Mouse (Mus musculus): ENCODE results near the gene Grm1. TPM values are rescaled to one million over a fixed set of nuclear protein-coding genes. Genes with fewer than 3 reads are reported as not detected.

The Grm1 gene
- polyA plus RNA-seq, 1 experiment from 2014 or later, result not detected

DNA sequence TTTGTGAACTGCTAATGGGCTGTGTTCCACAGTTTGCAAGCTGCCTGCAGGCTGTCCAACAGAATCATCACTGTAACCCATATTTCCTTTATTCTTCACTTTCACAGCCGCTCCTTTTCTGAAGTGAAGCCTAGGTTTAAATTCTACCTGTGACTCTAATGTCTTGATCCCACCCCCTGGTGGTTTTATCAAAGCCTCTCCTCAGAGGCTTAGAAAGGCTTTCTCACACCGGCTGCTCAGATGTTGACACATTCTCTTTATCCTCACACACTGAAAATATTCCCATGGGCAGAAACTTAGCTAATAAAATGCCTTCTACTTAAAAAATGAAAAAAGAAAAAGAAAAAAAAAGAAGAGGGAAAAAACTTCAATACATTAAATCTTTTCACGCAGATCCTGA, 210.0 kb downstream of the Grm1 start:
- DNase-seq (ENCODE audit: low spot score), result no peak
- no peak overlapping the region for H3K4me2 ChIP-seq (ENCODE audit: low read length)
- 47% methylated on average over 3 of the region's 3 CpGs for WGBS
- H3K36me3 ChIP-seq (ENCODE audit: control insufficient read depth, insufficient read depth, low read length), result no peaks in the 10 kb centered on the region
- H3K4me1 ChIP-seq (replicated peaks; ENCODE audit: control insufficient read depth, insufficient read depth, low read length), result no peaks in the 10 kb centered on the region
- H3K27ac ChIP-seq (ENCODE audit: low read depth), result no peak overlapping the region
- no peaks in the 10 kb centered on the region for H3K27me3 ChIP-seq (replicated peaks; ENCODE audit: control insufficient read depth, insufficient read depth, low read length)
- H3K9ac ChIP-seq (ENCODE audit: low read length), result no peak overlapping the region
- H3K4me3 ChIP-seq (ENCODE audit: low read depth, low read length), result no peak overlapping the region
- ATAC-seq (replicated peaks; ENCODE audit: low FRiP score, low TSS enrichment, low read depth), result no peak
- no peaks in the 10 kb centered on the region for H3K9me3 ChIP-seq (ENCODE audit: control insufficient read depth, low read length)

DNA sequence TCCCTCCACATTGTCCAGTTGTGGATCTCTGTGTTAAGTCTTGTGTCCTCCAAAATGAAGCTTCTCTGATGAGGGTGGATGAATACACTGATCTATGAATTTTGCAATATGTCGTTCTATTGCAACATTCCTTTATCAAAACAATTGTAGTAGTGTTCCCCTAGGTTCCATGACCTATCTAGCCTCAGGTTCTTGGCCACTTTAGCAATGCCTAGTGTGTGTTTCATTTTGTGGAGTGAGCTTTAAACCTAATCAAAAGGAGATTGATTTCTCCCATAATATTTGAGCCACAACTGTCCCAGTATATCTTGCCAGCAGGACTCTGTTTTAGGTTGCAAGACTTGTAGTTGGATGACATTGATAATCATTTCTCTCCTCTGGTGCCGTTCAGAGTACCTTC, 211.9 kb downstream of the Grm1 start:
- H3K4me3 ChIP-seq (ENCODE audit: low read depth, low read length), result no peak overlapping the region
- no peaks in the 10 kb centered on the region for H3K27me3 ChIP-seq (replicated peaks; ENCODE audit: control insufficient read depth, insufficient read depth, low read length)
- DNase-seq (ENCODE audit: low spot score), result no peak
- H3K27ac ChIP-seq (ENCODE audit: low read depth), result no peak overlapping the region
- H3K9me3 ChIP-seq (ENCODE audit: control insufficient read depth, low read length), result no peaks in the 10 kb centered on the region
- no peak for ATAC-seq (replicated peaks; ENCODE audit: low FRiP score, low TSS enrichment, low read depth)
- 75% methylated on average over 2 of the region's 2 CpGs for WGBS
- H3K4me1 ChIP-seq (replicated peaks; ENCODE audit: control insufficient read depth, insufficient read depth, low read length), result no peaks in the 10 kb centered on the region
- H3K4me2 ChIP-seq (ENCODE audit: low read length), result no peak overlapping the region
- H3K36me3 ChIP-seq (ENCODE audit: control insufficient read depth, insufficient read depth, low read length), result no peaks in the 10 kb centered on the region
- no peak overlapping the region for H3K9ac ChIP-seq (ENCODE audit: low read length)

- Histone ChIP-seq H3K4me3 (ENCODE audit: low read depth, low read length) (no peak overlapping the region), H3K27ac (ENCODE audit: low read depth) (no peak overlapping the region), H3K4me2 (ENCODE audit: low read length) (no peak overlapping the region), H3K36me3 (ENCODE audit: control insufficient read depth, insufficient read depth, low read length) (no peaks in the 10 kb centered on the region), H3K9ac (ENCODE audit: low read length) (no peak overlapping the region), H3K27me3 (replicated peaks; ENCODE audit: control insufficient read depth, insufficient read depth, low read length) (no peaks in the 10 kb centered on the region), H3K4me1 (replicated peaks; ENCODE audit: control insufficient read depth, insufficient read depth, low read length) (no peaks in the 10 kb centered on the region), H3K9me3 (ENCODE audit: control insufficient read depth, low read length) (no peaks in the 10 kb centered on the region)
- WGBS, result 89% methylated on average over 2 of the region's 2 CpGs
- DNase-seq (ENCODE audit: low spot score) (no peak), ATAC-seq (replicated peaks; ENCODE audit: low FRiP score, low TSS enrichment, low read depth) (no peak)
Observed at GRCm38 (mm10) chr10:10866278-10866677, 215.9 kb downstream of the Grm1 start.

GRCm38 (mm10) chr10:10864759-10865158, 217.4 kb downstream of the Grm1 start:
- no peak overlapping the region for H3K4me2 ChIP-seq (ENCODE audit: low read length)
- ATAC-seq (replicated peaks; ENCODE audit: low FRiP score, low TSS enrichment, low read depth), result no peak
- H3K9ac ChIP-seq (ENCODE audit: low read length), result no peak overlapping the region
- no peaks in the 10 kb centered on the region for H3K4me1 ChIP-seq (replicated peaks; ENCODE audit: control insufficient read depth, insufficient read depth, low read length)
- no peaks in the 10 kb centered on the region for H3K36me3 ChIP-seq (ENCODE audit: control insufficient read depth, insufficient read depth, low read length)
- H3K27ac ChIP-seq (ENCODE audit: low read depth), result no peak overlapping the region
- H3K9me3 ChIP-seq (ENCODE audit: control insufficient read depth, low read length), result no peaks in the 10 kb centered on the region
- no peak for DNase-seq (ENCODE audit: low spot score)
- H3K27me3 ChIP-seq (replicated peaks; ENCODE audit: control insufficient read depth, insufficient read depth, low read length), result no peaks in the 10 kb centered on the region
- H3K4me3 ChIP-seq (ENCODE audit: low read depth, low read length), result no peak overlapping the region
- WGBS, result 65% methylated on average over 5 of the region's 5 CpGs

DNA sequence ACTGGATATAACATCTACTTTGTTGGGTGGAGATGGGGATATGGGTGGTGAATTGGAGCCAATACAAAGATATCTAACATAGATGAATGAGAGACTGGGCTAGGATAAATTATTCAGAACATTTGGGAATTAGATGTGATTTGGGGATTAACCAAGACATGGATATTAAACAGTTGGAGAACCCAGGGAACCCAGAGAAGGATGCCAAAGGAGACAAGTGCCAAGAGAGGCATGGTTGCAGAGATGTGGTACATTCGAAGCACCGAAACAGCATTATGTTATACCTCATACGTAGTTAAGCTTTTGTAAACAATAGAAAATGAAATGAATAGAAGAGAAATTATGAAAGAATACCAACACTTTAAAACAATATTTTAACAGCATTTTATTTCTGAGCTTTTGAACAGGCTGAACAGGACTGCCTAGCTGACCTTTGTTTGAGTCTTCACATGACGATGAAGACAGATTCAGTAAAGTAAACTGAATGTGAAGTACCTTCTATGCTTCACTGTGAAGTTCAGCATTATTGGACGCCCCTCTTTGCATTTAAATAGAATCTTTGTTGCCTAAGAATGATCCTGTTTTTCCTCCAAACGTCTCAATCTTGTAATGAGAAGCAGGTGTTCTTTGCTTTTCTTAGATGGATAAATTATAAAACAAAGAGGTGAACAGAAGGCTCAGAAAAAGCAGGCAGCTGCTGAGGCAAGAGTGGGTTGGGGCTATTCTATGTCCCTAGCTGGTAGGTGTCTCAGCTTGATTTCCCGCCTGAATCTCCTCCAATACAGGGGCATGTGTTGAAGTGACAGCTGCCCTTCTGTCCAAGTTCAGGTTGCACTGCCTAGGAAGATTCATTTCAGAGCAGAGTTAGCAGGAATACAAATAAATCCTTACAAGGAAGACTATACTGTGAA, 234.5 kb downstream of the Grm1 start:
- Histone ChIP-seq H3K9ac (ENCODE audit: low read length) (no peak overlapping the region), H3K4me2 (ENCODE audit: low read length) (no peak overlapping the region), H3K27ac (ENCODE audit: low read depth) (no peak overlapping the region), H3K27me3 (replicated peaks; ENCODE audit: control insufficient read depth, insufficient read depth, low read length) (no peaks in the 10 kb centered on the region), H3K9me3 (ENCODE audit: control insufficient read depth, low read length) (no peaks in the 10 kb centered on the region), H3K36me3 (ENCODE audit: control insufficient read depth, insufficient read depth, low read length) (no peaks in the 10 kb centered on the region), H3K4me3 (ENCODE audit: low read depth, low read length) (no peak overlapping the region), H3K4me1 (replicated peaks; ENCODE audit: control insufficient read depth, insufficient read depth, low read length) (no peaks in the 10 kb centered on the region)
- no peak for DNase-seq (ENCODE audit: low spot score)
- WGBS, result 76% methylated on average over 7 of the region's 7 CpGs
- ATAC-seq (replicated peaks; ENCODE audit: low FRiP score, low TSS enrichment, low read depth), result no peak

- Histone ChIP-seq H3K4me3 (ENCODE audit: low read depth, low read length) (no peak overlapping the region), H3K27me3 (replicated peaks; ENCODE audit: control insufficient read depth, insufficient read depth, low read length) (no peaks in the 10 kb centered on the region), H3K4me1 (replicated peaks; ENCODE audit: control insufficient read depth, insufficient read depth, low read length) (no peaks in the 10 kb centered on the region), H3K9me3 (ENCODE audit: control insufficient read depth, low read length) (no peaks in the 10 kb centered on the region), H3K27ac (ENCODE audit: low read depth) (no peak overlapping the region), H3K36me3 (ENCODE audit: control insufficient read depth, insufficient read depth, low read length) (no peaks in the 10 kb centered on the region), H3K9ac (ENCODE audit: low read length) (no peak overlapping the region), H3K4me2 (ENCODE audit: low read length) (no peak overlapping the region)
- WGBS, result 65% methylated on average over 5 of the region's 5 CpGs
- ATAC-seq (replicated peaks; ENCODE audit: low FRiP score, low TSS enrichment, low read depth), result no peak
- DNase-seq (ENCODE audit: low spot score), result no peak
Observed at GRCm38 (mm10) chr10:10845059-10845685, 237.0 kb downstream of the Grm1 start.

DNA sequence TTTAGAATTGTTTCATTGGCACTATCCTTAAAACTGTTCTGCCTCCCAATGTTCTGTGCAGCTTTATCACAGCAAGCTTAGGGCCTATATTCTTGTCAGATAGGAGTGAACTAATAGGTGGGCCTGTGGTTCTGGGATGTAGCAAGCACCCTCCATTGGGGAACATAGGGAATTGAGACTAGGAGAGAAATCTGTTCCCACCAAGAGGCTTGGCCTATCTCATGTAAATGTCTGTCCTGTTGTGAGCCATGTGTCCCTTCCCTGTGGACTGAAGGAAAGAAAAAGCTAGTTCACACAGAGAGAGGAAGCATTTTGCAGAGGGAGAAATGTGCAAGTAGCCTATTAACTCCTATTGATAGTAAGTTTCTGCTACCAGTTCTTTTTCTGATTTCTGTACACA, 246.8 kb downstream of the Grm1 start:
- no peaks in the 10 kb centered on the region for H3K9me3 ChIP-seq (ENCODE audit: control insufficient read depth, low read length)
- H3K4me1 ChIP-seq (replicated peaks; ENCODE audit: control insufficient read depth, insufficient read depth, low read length), result no peaks in the 10 kb centered on the region
- no peaks in the 10 kb centered on the region for H3K36me3 ChIP-seq (ENCODE audit: control insufficient read depth, insufficient read depth, low read length)
- no peak overlapping the region for H3K9ac ChIP-seq (ENCODE audit: low read length)
- no peak overlapping the region for H3K27ac ChIP-seq (ENCODE audit: low read depth)
- DNase-seq (ENCODE audit: low spot score), result no peak
- no peak for ATAC-seq (replicated peaks; ENCODE audit: low FRiP score, low TSS enrichment, low read depth)
- H3K27me3 ChIP-seq (replicated peaks; ENCODE audit: control insufficient read depth, insufficient read depth, low read length), result no peaks in the 10 kb centered on the region
- no peak overlapping the region for H3K4me3 ChIP-seq (ENCODE audit: low read depth, low read length)
- no peak overlapping the region for H3K4me2 ChIP-seq (ENCODE audit: low read length)

GRCm38 (mm10) chr10:10834828-10835227, 247.3 kb downstream of the Grm1 start:
- WGBS, result 73% methylated on average over 3 of the region's 3 CpGs
- ATAC-seq (replicated peaks; ENCODE audit: low FRiP score, low TSS enrichment, low read depth), result no peak

DNA sequence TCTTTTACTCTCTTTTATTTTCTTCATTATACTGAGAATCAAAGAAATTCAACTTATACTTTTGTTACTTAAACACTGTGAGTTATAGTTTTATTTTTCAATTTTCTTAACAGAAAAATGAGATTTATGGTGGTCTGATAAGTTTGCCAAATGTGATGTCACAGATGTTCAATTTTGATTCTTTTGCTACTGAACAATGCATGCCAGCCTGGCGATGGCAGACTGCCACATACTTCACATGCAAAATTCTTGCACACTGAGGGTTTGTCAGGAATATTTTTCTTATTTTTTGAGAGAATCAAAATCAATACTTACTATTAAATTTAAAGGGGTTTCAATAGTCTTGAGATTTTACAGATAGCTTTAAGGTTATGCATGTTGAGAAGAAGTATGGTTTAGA, 251.0 kb downstream of the Grm1 start:
- Histone ChIP-seq H3K9me3 (ENCODE audit: control insufficient read depth, low read length) (no peaks in the 10 kb centered on the region), H3K9ac (ENCODE audit: low read length) (no peak overlapping the region), H3K36me3 (ENCODE audit: control insufficient read depth, insufficient read depth, low read length) (no peaks in the 10 kb centered on the region), H3K27me3 (replicated peaks; ENCODE audit: control insufficient read depth, insufficient read depth, low read length) (no peaks in the 10 kb centered on the region), H3K27ac (ENCODE audit: low read depth) (no peak overlapping the region), H3K4me3 (ENCODE audit: low read depth, low read length) (no peak overlapping the region), H3K4me1 (replicated peaks; ENCODE audit: control insufficient read depth, insufficient read depth, low read length) (no peaks in the 10 kb centered on the region), H3K4me2 (ENCODE audit: low read length) (no peak overlapping the region)
- DNase-seq (ENCODE audit: low spot score) (no peak), ATAC-seq (replicated peaks; ENCODE audit: low FRiP score, low TSS enrichment, low read depth) (no peak)
- 83% methylated on average over 1 of the region's 1 CpGs for WGBS

More at GRCm38 (mm10) chr10:10834828-10835227, 247.3 kb downstream of the Grm1 start:
- Histone ChIP-seq H3K27ac (ENCODE audit: low read depth) (no peak overlapping the region), H3K36me3 (ENCODE audit: control insufficient read depth, insufficient read depth, low read length) (no peaks in the 10 kb centered on the region), H3K9me3 (ENCODE audit: control insufficient read depth, low read length) (no peaks in the 10 kb centered on the region), H3K9ac (ENCODE audit: low read length) (no peak overlapping the region), H3K27me3 (replicated peaks; ENCODE audit: control insufficient read depth, insufficient read depth, low read length) (no peaks in the 10 kb centered on the region), H3K4me1 (replicated peaks; ENCODE audit: control insufficient read depth, insufficient read depth, low read length) (no peaks in the 10 kb centered on the region), H3K4me2 (ENCODE audit: low read length) (no peak overlapping the region), H3K4me3 (ENCODE audit: low read depth, low read length) (no peak overlapping the region)
- no peak for DNase-seq (ENCODE audit: low spot score)

Data from intestine, embryonic 14.5 days (tissue).